Mouse (Mus musculus) left cerebral cortex, adult 2 months (tissue): ENCODE data around the gene Fgf15. TPM values are rescaled to one million over a fixed set of nuclear protein-coding genes. Genes with fewer than 3 reads are reported as not detected.
"Not testable (repeated sequence)": the region's sequence is repeated elsewhere in the genome, so short reads cannot be mapped to it uniquely, and the experiment has no call there.

Source experiments
- DNase-seq, 2 experiments: peaks; one replicate each; pipeline ENCODE4 v3.0.0; 2021 to 2022; ENCODE audit warnings: low spot score in 2 of 2, mixed read lengths in 1 of 2; ENCODE audit errors: extremely low spot score in 1 of 2
- H3K27ac ChIP-seq: fragments of 200-600 bp; 2 replicates; pipeline ENCODE4 v1.8.1; 2022
- H3K4me3 ChIP-seq: fragments of 200-600 bp; 2 replicates; pipeline ENCODE4 v1.8.1; 2022
- CTCF ChIP-seq: fragments of 200-600 bp; IDR thresholded peaks from 2 replicates; pipeline ENCODE4 v1.8.1; 2022; ENCODE audit warnings: antibody characterized with exemption, mild to moderate bottlenecking, moderate library complexity
- intact Hi-C: fragments of 180-260 bp; cut with DNase I; formaldehyde crosslinking; loops from one replicate; pipeline ENCODE4 v1.15.1; 2025
- total RNA-seq, 2 experiments: library from RNA; stranded (reverse); gene quantifications; 2 replicates each; pipeline ENCODE4 v1.2.3; 2021

Fgf15 gene
- total RNA-seq, 2 experiments from 2014 or later = not detected

DNA sequence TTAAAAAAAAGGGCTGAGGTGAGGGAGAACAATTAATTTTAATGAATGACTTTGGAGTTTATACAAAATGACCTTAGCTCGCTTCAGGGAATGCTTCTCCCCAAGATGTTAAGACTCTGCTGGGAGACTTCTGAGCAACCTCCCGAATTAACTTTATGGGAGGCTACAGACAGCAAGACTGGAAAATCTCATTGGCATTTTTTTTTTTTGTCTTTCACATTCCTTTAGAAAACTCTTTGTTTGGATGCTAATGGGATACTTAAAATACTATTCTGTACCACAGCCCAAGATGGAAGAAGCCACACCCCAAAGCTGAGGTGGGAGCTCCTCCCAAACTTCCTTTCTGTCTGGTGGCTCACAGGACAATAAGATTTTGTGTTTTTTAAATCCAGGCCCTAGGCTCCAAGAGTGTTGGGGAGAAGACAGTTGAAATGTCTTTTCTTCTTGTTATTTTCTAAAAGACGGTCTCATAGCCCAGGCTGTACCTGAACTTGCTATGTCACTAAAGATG, 32.1 kb upstream of the Fgf15 start:
- DNase-seq = no peak
- Histone ChIP-seq H3K4me3 (no peak overlapping the region), H3K27ac (no peak overlapping the region)
- intact Hi-C loops = no loop called here
- TF ChIP-seq CTCF = no peak

DNA sequence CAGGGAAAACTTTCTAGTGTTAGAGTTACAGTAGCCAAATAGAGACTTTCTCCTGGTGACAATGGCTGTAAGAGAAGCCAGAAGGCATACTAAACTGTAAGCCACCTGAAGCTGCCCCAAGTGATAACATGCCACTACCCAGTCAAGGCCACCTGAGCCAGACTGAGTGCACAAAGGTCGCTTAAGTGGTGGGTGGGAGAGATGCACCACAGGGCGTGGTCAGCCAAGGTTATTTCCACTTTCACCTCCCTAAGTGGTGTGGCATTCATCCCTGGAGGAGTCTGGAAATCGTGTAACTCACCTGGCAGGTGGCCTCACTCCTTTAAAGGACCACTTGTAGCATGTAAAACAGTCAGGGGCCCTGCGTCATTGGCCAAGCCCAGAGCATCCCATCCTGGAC, 29.2 kb upstream of the Fgf15 start:
- no peak for TF ChIP-seq CTCF
- intact Hi-C loops = no loop called here
- H3K4me3 ChIP-seq = no peak overlapping the region
- DNase-seq = no peak
- H3K27ac ChIP-seq = no peak overlapping the region

DNA sequence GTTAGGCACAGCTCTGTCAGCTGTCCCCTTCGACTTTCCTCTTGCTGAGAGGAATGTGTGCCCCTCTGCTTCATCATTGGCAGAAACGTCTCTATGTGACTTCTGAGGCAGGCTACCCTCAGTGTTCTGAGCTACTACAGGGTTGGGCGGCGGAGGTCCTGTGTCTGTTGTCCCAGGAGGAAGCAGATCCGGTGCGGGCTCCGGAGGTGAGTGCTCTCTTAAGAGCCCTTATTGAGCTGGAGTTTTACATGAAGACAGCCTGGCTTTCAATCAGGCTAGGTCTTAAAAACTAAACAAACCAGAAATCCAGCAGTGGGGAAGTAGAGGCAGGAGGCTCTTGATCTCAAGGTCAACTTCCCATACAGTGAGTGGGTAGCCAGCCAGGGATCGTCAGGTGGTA, 28.7 kb upstream of the Fgf15 start:
- no peak overlapping the region for H3K27ac ChIP-seq
- DNase-seq = no peak
- intact Hi-C loops = no loop called here
- H3K4me3 ChIP-seq = no peak overlapping the region
- TF ChIP-seq CTCF = no peak

DNA sequence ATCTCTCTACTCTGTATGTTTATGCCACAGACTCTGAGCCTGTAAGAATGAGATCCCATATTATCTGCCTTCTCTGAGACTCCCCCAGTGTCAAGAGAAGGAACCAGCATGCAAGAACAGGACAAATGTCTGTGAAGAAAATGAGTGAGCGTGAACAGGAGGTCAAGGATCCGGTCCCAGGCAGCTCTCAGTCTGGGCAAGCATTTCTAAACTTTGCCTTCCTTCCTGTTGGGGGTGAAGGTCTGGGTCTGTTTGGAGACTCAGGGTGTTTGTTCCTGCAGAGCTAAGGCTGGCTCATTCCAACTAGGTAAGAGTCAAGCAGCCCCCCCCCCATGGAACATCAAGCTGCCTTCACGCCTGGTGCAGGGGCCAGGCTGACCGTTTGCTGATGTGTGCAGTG, 23.9 kb upstream of the Fgf15 start:
- DNase-seq = no peak
- H3K4me3 ChIP-seq = no peak overlapping the region
- H3K27ac ChIP-seq = no peak overlapping the region
- TF ChIP-seq CTCF = no peak
- intact Hi-C loops = no loop called here

DNA sequence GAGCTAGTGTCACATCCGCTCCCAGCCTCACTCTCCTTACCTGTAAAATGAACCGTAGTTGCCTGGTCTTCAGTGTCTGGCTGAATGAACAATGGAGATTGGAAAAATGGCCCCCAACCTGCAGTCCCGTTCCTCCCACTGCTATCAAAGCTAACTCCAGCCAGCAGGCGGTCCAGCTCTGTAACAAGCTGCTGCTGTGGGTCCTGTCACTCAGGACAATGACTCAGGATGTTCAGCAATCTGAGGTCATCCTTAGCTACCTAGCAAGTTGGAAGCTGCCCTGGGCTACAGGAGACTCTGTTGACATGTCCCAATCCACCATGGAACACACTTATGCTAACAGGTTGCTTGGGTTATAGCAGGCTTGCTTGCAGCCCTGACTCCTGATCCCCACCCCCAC, 23.2 kb upstream of the Fgf15 start:
- no peak for TF ChIP-seq CTCF
- H3K27ac ChIP-seq = no peak overlapping the region
- no peak overlapping the region for H3K4me3 ChIP-seq
- intact Hi-C loops = no loop called here
- no peak for DNase-seq

- TF ChIP-seq CTCF = no peak
- no peak for DNase-seq
- intact Hi-C loops = no loop called here
- no peak overlapping the region for H3K4me3 ChIP-seq
- H3K27ac ChIP-seq = no peak overlapping the region
Measured at GRCm38 (mm10) chr7:144874226-144874625, 22.1 kb upstream of the Fgf15 start.

- TF ChIP-seq CTCF = no peak
- Histone ChIP-seq H3K27ac (no peak overlapping the region), H3K4me3 (no peak overlapping the region)
- intact Hi-C loops = no loop called here
- DNase-seq = no peak
Measured at GRCm38 (mm10) chr7:144878401-144878800, 17.9 kb upstream of the Fgf15 start.

GRCm38 (mm10) chr7:144883106-144883505, 13.2 kb upstream of the Fgf15 start:
- intact Hi-C loops = no loop called here
- TF ChIP-seq CTCF = no peak
- Histone ChIP-seq H3K27ac (no peak overlapping the region), H3K4me3 (no peak overlapping the region)
- no peak for DNase-seq

DNA sequence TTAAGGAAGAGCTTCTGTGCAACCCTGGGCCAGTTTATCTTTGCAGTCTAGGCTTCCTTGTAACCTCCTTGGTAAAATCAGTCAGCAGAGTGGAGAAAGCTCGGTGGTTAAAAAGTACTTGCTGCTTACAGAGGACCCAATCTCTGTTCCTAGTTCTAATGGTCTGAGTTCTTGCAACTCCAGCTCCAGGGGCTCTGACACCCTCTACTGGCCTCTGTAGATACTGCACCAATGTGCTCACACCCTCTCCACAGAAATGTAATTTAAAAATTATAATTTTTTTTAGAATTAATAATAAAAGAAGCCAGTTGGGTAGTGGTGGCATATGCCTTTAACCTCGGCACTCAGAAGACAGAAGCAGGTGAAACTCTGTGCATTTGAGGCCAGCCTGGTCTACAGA, 8.7 kb upstream of the Fgf15 start:
- DNase-seq = no peak
- peak; percentile 22 for TF ChIP-seq CTCF
- intact Hi-C loops = no loop called here
- Histone ChIP-seq H3K4me3 (no peak overlapping the region), H3K27ac (no peak overlapping the region)

- DNase-seq = no peak
- intact Hi-C loops = no loop called here
- Histone ChIP-seq H3K27ac (no peak overlapping the region), H3K4me3 (no peak overlapping the region)
- TF ChIP-seq CTCF = no peak
Measured at GRCm38 (mm10) chr7:144888564-144889299, 7.6 kb upstream of the Fgf15 start.

DNA sequence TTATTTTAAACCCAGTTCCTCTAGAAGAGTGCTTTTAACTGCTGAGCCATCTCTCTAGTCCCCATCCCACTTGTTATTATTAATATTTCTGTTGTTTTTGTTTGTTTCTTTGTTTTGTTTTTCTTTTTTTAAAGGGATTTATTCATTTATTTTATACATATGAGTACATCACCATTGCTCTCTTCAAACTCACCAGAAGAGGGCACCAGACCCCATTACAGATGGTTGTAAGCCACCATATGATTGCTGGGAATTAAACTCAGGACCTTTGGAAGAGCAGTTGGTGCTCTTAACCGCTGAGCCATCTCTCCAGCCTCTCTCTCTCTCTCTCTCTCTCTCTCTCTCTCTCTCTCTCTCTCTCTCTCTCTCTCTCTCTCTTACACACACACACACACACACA, 5.7 kb upstream of the Fgf15 start:
- DNase-seq, intact Hi-C loops, H3K4me3 ChIP-seq, H3K27ac ChIP-seq: not testable (repeated sequence)

DNA sequence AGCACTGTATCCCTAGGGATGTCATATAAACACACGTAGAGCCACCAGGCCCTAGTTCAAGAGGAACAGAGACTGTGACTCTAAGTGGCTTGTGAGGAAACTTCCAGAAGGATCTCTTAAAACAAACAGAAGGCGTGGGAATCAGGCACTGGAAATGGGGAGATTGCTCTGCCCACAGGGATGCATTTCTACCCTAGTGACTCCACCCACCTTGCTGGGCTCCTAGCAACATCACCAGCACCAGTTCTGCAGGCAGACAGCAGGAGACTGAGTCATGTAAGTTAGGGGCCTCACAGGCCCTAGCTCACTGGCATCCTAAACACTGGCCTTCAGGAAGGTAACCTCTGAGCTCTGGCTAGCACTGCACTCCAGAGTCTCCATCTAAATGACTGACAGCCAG, 4.5 kb upstream of the Fgf15 start:
- no peak for DNase-seq
- intact Hi-C loops = no loop called here
- no peak overlapping the region for H3K4me3 ChIP-seq
- no peak for TF ChIP-seq CTCF
- no peak overlapping the region for H3K27ac ChIP-seq

DNA sequence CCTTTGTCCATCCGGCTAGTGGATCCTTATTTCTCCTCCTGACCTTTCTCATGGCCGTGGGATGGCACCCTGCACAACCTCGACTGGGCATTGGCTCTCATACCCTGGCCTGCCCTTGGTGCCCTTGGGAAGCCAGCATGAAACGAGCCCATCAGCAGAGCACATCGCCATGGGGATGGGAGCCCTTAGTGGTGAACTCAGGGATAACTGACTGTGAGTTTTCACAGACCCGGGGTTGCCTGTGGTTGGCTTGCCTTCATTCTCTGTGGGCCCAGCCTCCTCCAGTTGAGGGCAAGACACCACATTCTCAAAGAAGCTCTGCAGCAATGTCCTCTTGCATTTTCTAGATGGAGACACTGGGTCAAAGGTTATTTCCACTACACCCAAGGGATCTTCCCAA, 4.0 kb upstream of the Fgf15 start:
- TF ChIP-seq CTCF = no peak
- H3K27ac ChIP-seq = no peak overlapping the region
- DNase-seq = no peak
- no peak overlapping the region for H3K4me3 ChIP-seq
- intact Hi-C loops = no loop called here
